Mouse (Mus musculus) liver, adult (tissue): ENCODE results near the gene Pip5k1a.

Source experiments
- GATA4 ChIP-seq: IDR thresholded peaks from 2 replicates; pipeline ENCODE4 v1.6.1; 2014; ENCODE audit warnings: mild to moderate bottlenecking, low read length; ENCODE audit not compliant: insufficient replicate concordance

The Pip5k1a gene

GRCm38 (mm10) chr3:95106338-95107117 is at the start of gene Pip5k1a:
TSS of gene Pip5k1a (minus strand) at chr3:95106930.
- peak; percentile 86; the same call in 1 of the 2 replicates for TF ChIP-seq GATA4

- TF ChIP-seq GATA4, result no peak
These were observed 47.1 kb upstream of the Pip5k1a start for GRCm38 (mm10) chr3:95153874-95154273.

- TF ChIP-seq GATA4, result no peak
These were observed 41.2 kb upstream of the Pip5k1a start for GRCm38 (mm10) chr3:95147924-95148323.

GRCm38 (mm10) chr3:95142617-95143011 is 35.9 kb upstream of the Pip5k1a start:
- TF ChIP-seq GATA4, result no peak

- no peak for TF ChIP-seq GATA4
These were observed 35.4 kb upstream of the Pip5k1a start, which contains the start of gene Tnfaip8l2 for GRCm38 (mm10) chr3:95141952-95142616. TSS of gene Tnfaip8l2 (minus strand) at chr3:95142360.

GRCm38 (mm10) chr3:95141474-95141873 is 34.7 kb upstream of the Pip5k1a start:
- TF ChIP-seq GATA4, result no peak

GRCm38 (mm10) chr3:95140795-95141194 is 34.1 kb upstream of the Pip5k1a start:
- no peak for TF ChIP-seq GATA4

- TF ChIP-seq GATA4, result no peak
These were observed 33.5 kb upstream of the Pip5k1a start for GRCm38 (mm10) chr3:95140289-95140595.

- TF ChIP-seq GATA4, result no peak
These were observed 33.0 kb upstream of the Pip5k1a start for GRCm38 (mm10) chr3:95139586-95140288.

GRCm38 (mm10) chr3:95136336-95136735 is 29.6 kb upstream of the Pip5k1a start:
- TF ChIP-seq GATA4, result no peak

- TF ChIP-seq GATA4, result no peak
These were observed 28.8 kb upstream of the Pip5k1a start for GRCm38 (mm10) chr3:95135433-95136052.

- TF ChIP-seq GATA4, result no peak
These were observed 28.3 kb upstream of the Pip5k1a start for GRCm38 (mm10) chr3:95135023-95135422.

- no peak; the same call in 1 of the 2 replicates for TF ChIP-seq GATA4
These were observed 27.0 kb upstream of the Pip5k1a start, which contains the start of the genes Scnm1 and Lysmd1 for GRCm38 (mm10) chr3:95133680-95134101. TSS of gene Scnm1 (minus strand) at chr3:95134011. TSS of gene Lysmd1 (plus strand) at chr3:95134088.

- TF ChIP-seq GATA4, result no peak
These were observed 26.4 kb upstream of the Pip5k1a start for GRCm38 (mm10) chr3:95133176-95133575.

GRCm38 (mm10) chr3:95130081-95130480 is 23.4 kb upstream of the Pip5k1a start:
- no peak for TF ChIP-seq GATA4

- no peak for TF ChIP-seq GATA4
These were observed 22.5 kb upstream of the Pip5k1a start for GRCm38 (mm10) chr3:95129226-95129651.

GRCm38 (mm10) chr3:95124972-95125371 is 18.2 kb upstream of the Pip5k1a start:
- no peak for TF ChIP-seq GATA4
